Mouse (Mus musculus): Measurements from ENCODE around the gene Hadha.
A peak's percentile ranks its signal among the peaks of the same experiment; 100 is the strongest.

Gene Hadha

GRCm38 (mm10) chr5:30154474-30155394 is at the start of gene Hadha, which contains the start of gene Hadhb:
Hadha (minus strand) TSS chr5:30155162.
Hadhb (plus strand) TSS chr5:30155248.
- DNase-seq, result peak; percentile 94

- DNase-seq, result no peak
These were observed 49.5 kb upstream of the Hadha start for GRCm38 (mm10) chr5:30204441-30204840.

- DNase-seq, result no peak
These were observed 48.4 kb upstream of the Hadha start for GRCm38 (mm10) chr5:30203216-30203885.

- no peak for DNase-seq
These were observed 47.3 kb upstream of the Hadha start for GRCm38 (mm10) chr5:30202221-30202620.

GRCm38 (mm10) chr5:30201521-30201920 is 46.6 kb upstream of the Hadha start:
- DNase-seq, result peak; percentile 53

GRCm38 (mm10) chr5:30198257-30198656 is 43.3 kb upstream of the Hadha start:
- no peak for DNase-seq

GRCm38 (mm10) chr5:30195340-30195739 is 40.4 kb upstream of the Hadha start:
- DNase-seq, result no peak

GRCm38 (mm10) chr5:30192452-30192851 is 37.5 kb upstream of the Hadha start:
- DNase-seq, result peak; percentile 24

GRCm38 (mm10) chr5:30187687-30188485 is 32.9 kb upstream of the Hadha start:
- DNase-seq, result no peak

GRCm38 (mm10) chr5:30175811-30176210 is 20.8 kb upstream of the Hadha start:
- DNase-seq, result peak; percentile 5

GRCm38 (mm10) chr5:30172931-30173692 is 18.1 kb upstream of the Hadha start:
- DNase-seq, result peak; percentile 12

GRCm38 (mm10) chr5:30172115-30172514 is 17.2 kb upstream of the Hadha start:
- peak; percentile 82 for DNase-seq

- no peak for DNase-seq
These were observed 15.5 kb upstream of the Hadha start for GRCm38 (mm10) chr5:30170303-30170940.

- DNase-seq, result no peak
These were observed 10.4 kb upstream of the Hadha start for GRCm38 (mm10) chr5:30165234-30165946.

GRCm38 (mm10) chr5:30162339-30162738 is 7.4 kb upstream of the Hadha start:
- no peak for DNase-seq

- DNase-seq, result no peak
These were observed 6.9 kb upstream of the Hadha start for GRCm38 (mm10) chr5:30161836-30162235.

- no peak for DNase-seq
These were observed 4.6 kb upstream of the Hadha start for GRCm38 (mm10) chr5:30159601-30160000.

- DNase-seq, result no peak
These were observed 1.1 kb upstream of the Hadha start for GRCm38 (mm10) chr5:30155821-30156629.

GRCm38 (mm10) chr5:30155395-30155792 is 432 bp upstream of the Hadha start:
- no peak for DNase-seq

GRCm38 (mm10) chr5:30154013-30154412 is 949 bp downstream of the Hadha start:
- DNase-seq, result peak; percentile 68
